Comparison of ENCODE assay signal across 10 mouse cellular contexts in genomic region chr2:79454786-79455446, GRCm38 (mm10). TPM values are rescaled to one million over a fixed set of nuclear protein-coding genes. Genes with fewer than 3 reads are reported as not detected.
DNase-seq lines count a peak whose midpoint lies in the region; ATAC-seq lines count a peak whose summit lies in the region.
"Had no signal": no experiment of that assay in that cellular context is flagged by ENCODE, and none has a peak within 500 bp of the region (broad histone marks: within the 10 kb centered on the region; RNA-seq: fewer than 3 reads in every experiment).

No protein-coding gene starts in this region.

- peaks cover 19% of the 10 kb centered on the region for H3K4me1 ChIP-seq in embryonic facial prominence, embryonic 15.5 days

- peak; percentile 16 to 22 for DNase-seq in left cerebral cortex, adult 18-20 months (ENCODE audit: low spot score in 2 of 2)
- no peak for DNase-seq in left cerebral cortex, adult 11 months (ENCODE audit: low spot score)
- DNase-seq in layer of hippocampus, postnatal 36 days: peak; percentile 26 to 46
- peak; percentile 69 for DNase-seq in retina, postnatal 1 day
- DNase-seq in kidney, postnatal 25 days: no peak

- peaks cover 70% of the 10 kb centered on the region for H3K27me3 ChIP-seq in embryonic facial prominence, embryonic 15.5 days

- ATAC-seq in embryonic facial prominence, embryonic 15.5 days (ENCODE audit: insufficient number of reproducible peaks, low FRiP score, low TSS enrichment, low read depth): no peak
- ATAC-seq in megakaryocyte-erythroid progenitor cell, adult 5-6 weeks (replicated peaks; ENCODE audit: low FRiP score, low TSS enrichment, poor library complexity, severe bottlenecking): no peak
- ATAC-seq in erythroblast, adult 5-6 weeks (replicated peaks; ENCODE audit: low FRiP score, poor library complexity, severe bottlenecking): no peak

- no peak overlapping the region for H3K27ac ChIP-seq in embryonic facial prominence, embryonic 15.5 days (replicated peaks)

- no peaks in the 10 kb centered on the region for H3K36me3 ChIP-seq in embryonic facial prominence, embryonic 15.5 days

- H3K9me3 ChIP-seq in embryonic facial prominence, embryonic 15.5 days (replicated peaks): no peaks in the 10 kb centered on the region

- no peak overlapping the region for H3K9ac ChIP-seq in embryonic facial prominence, embryonic 15.5 days
- H3K9ac ChIP-seq: liver, postnatal 0 days had no signal

- peak overlapping the region; percentile 93; the same call in 1 of the 2 replicates for H3K4me2 ChIP-seq in embryonic facial prominence, embryonic 15.5 days (replicated peaks)

- WGBS in embryonic facial prominence, embryonic 15.5 days: 13% methylated on average over 15 of the region's 15 CpGs

- H3K4me3 ChIP-seq in embryonic facial prominence, embryonic 15.5 days (replicated peaks): peak overlapping the region; percentile 43; the same call in 1 of the 2 replicates

RNA-seq across cellular contexts. Expression of gene Neurod1, which starts 1.6 kb away (rescaled TPM):
- 10 to 100 TPM; 16.1 to 19.4 TPM for total RNA-seq in left cerebral cortex, adult 18-20 months (2021)
- 4.3 and 4.7 TPM in 2 replicates for polyA plus RNA-seq in embryonic facial prominence, embryonic 15.5 days (2015; fragmentation: Nextera tagmentation; extraction: Ambion mirVana)
- total RNA-seq in layer of hippocampus, postnatal 36 days (2021): 10 to 100 TPM; 33.0 to 33.9 TPM
- total RNA-seq in megakaryocyte-erythroid progenitor cell, adult 5-6 weeks (2014; fragmentation: Nextera tagmentation): not detected in 2 replicates
- not detected in 2 replicates for total RNA-seq in megakaryocyte-erythroid progenitor cell, adult 5-6 weeks (2017)
- total RNA-seq in erythroblast, adult 5-6 weeks (2015; ENCODE audit: low replicate concordance): not detected in 2 replicates
- total RNA-seq in erythroblast, adult 5-6 weeks (2017; ENCODE audit: low replicate concordance): not detected in 2 replicates
- total RNA-seq: adrenal gland, postnatal 25 days had no signal
- polyA plus RNA-seq: liver, postnatal 0 days had no signal

RNA-seq across cellular contexts. Expression of gene Cerkl, which starts 1.7 kb away (rescaled TPM):
- 1 to 10 TPM; 3.6 to 3.8 TPM for total RNA-seq in left cerebral cortex, adult 18-20 months (2021)
- polyA plus RNA-seq in embryonic facial prominence, embryonic 15.5 days (2015; fragmentation: Nextera tagmentation; extraction: Ambion mirVana): 3.3 and 4.0 TPM in 2 replicates
- 1 to 10 TPM; 6.1 to 7.3 TPM for total RNA-seq in layer of hippocampus, postnatal 36 days (2021)
- total RNA-seq in megakaryocyte-erythroid progenitor cell, adult 5-6 weeks (2014; fragmentation: Nextera tagmentation): 4.6 and 7.0 TPM in 2 replicates
- total RNA-seq in megakaryocyte-erythroid progenitor cell, adult 5-6 weeks (2017): 5.0 and 9.1 TPM in 2 replicates
- total RNA-seq in erythroblast, adult 5-6 weeks (2015; ENCODE audit: low replicate concordance): 10.0 TPM in 1 of 2 replicates, not detected in the other
- 19.4 TPM in 2 replicates for total RNA-seq in erythroblast, adult 5-6 weeks (2017; ENCODE audit: low replicate concordance)

Comparison
In these comparisons a context has a peak if more than half of its experiments do, and no peak if none do; other contexts are left out.
1. DNase-seq: peak in left cerebral cortex, adult 18-20 months (2 of 2), layer of hippocampus, postnatal 36 days (2 of 2) and retina, postnatal 1 day (single experiment); none in left cerebral cortex, adult 11 months (single experiment) and kidney, postnatal 25 days (0 of 2).
2. RNA of gene Neurod1, which starts 1.6 kb away (total RNA-seq): 33.0 to 33.9 TPM in layer of hippocampus, postnatal 36 days and 16.1 to 19.4 TPM in left cerebral cortex, adult 18-20 months; not detected in megakaryocyte-erythroid progenitor cell, adult 5-6 weeks and not detected in erythroblast, adult 5-6 weeks; every median in the first group is over 10 times any median in the second.